Mouse (Mus musculus) testis, adult 2 months (tissue): ENCODE results near the gene Keap1. TPM values are rescaled to one million over a fixed set of nuclear protein-coding genes. Genes with fewer than 3 reads are reported as not detected.
"Not testable (repeated sequence)": the region's sequence is repeated elsewhere in the genome, so short reads cannot be mapped to it uniquely, and the experiment has no call there.

ENCODE experiments used
- H3K27ac ChIP-seq: fragments of 200-500 bp; 2 replicates; pipeline ENCODE4 v1.5.1; 2012; ENCODE audit warnings: low read depth, low read length; ENCODE audit not compliant: control insufficient read depth, insufficient read depth
- H3K27me3 ChIP-seq: fragments of 200-500 bp; 2 replicates; pipeline ENCODE4 v1.6.1; 2012; ENCODE audit warnings: mild to moderate bottlenecking, low read length, moderate library complexity; ENCODE audit not compliant: control insufficient read depth, insufficient read depth
- H3K36me3 ChIP-seq: fragments of 200-500 bp; 2 replicates; pipeline ENCODE4 v1.6.1; 2012; ENCODE audit warnings: mild to moderate bottlenecking, low read length; ENCODE audit not compliant: control insufficient read depth, insufficient read depth
- H3K4me1 ChIP-seq: fragments of 200-500 bp; 2 replicates; pipeline ENCODE4 v1.6.1; 2012; ENCODE audit warnings: low read length; ENCODE audit not compliant: control insufficient read depth, insufficient read depth
- H3K4me3 ChIP-seq: fragments of 200-500 bp; 2 replicates; pipeline ENCODE4 v1.5.1; 2012; ENCODE audit warnings: low read depth, mild to moderate bottlenecking, low read length, moderate library complexity, mixed read lengths; ENCODE audit not compliant: control insufficient read depth
- CTCF ChIP-seq: fragments of 200-500 bp; IDR thresholded peaks from 2 replicates; pipeline ENCODE4 v1.5.1; 2012; ENCODE audit warnings: low read depth, mild to moderate bottlenecking, inconsistent platforms, low read length, moderate library complexity; ENCODE audit not compliant: control insufficient read depth, insufficient read depth, insufficient replicate concordance
- POLR2A ChIP-seq: fragments of 200-500 bp; IDR thresholded peaks from 2 replicates; pipeline ENCODE4 v1.6.1; 2012; ENCODE audit warnings: low read depth, mild to moderate bottlenecking, inconsistent platforms, low read length, moderate library complexity; ENCODE audit not compliant: control insufficient read depth
- polyA plus RNA-seq: library from polyadenylated mRNA; depleted of rRNA; stranded (reverse); fragments of >200 nt; gene quantifications from 2 replicates; pipeline ENCODE4 v1.2.3, GENCODE M21; 2012

Gene Keap1
- polyA plus RNA-seq, 1 experiment, result 46.9 TPM

- Histone ChIP-seq H3K27ac (no peak overlapping the region), H3K4me3 (peak overlapping the region; percentile 17; the same call in 1 of the 2 replicates), H3K36me3 (no peaks in the 10 kb centered on the region), H3K27me3 (no peaks in the 10 kb centered on the region), H3K4me1 (peaks cover 4% of the 10 kb centered on the region)
- no peak for TF ChIP-seq POLR2A
- no peak for TF ChIP-seq CTCF
Observed at GRCm38 (mm10) chr9:21224576-21225414, 14.4 kb downstream of the Keap1 start.

GRCm38 (mm10) chr9:21223906-21224305 lies 15.3 kb downstream of the Keap1 start:
- Histone ChIP-seq H3K4me1 (peaks cover 4% of the 10 kb centered on the region), H3K27ac (no peak overlapping the region), H3K36me3 (no peaks in the 10 kb centered on the region), H3K27me3 (no peaks in the 10 kb centered on the region), H3K4me3 (no peak overlapping the region)
- TF ChIP-seq CTCF, result no peak
- no peak for TF ChIP-seq POLR2A

- H3K27me3 ChIP-seq, H3K36me3 ChIP-seq, H3K4me1 ChIP-seq, H3K4me3 ChIP-seq, H3K27ac ChIP-seq: not testable (repeated sequence)
Observed at GRCm38 (mm10) chr9:21223490-21223889, 15.7 kb downstream of the Keap1 start.

- no peaks in the 10 kb centered on the region for H3K36me3 ChIP-seq
- H3K4me1 ChIP-seq, result peaks cover 4% of the 10 kb centered on the region
- no peak overlapping the region for H3K27ac ChIP-seq
- H3K27me3 ChIP-seq, result no peaks in the 10 kb centered on the region
- TF ChIP-seq CTCF (no peak), POLR2A (no peak)
- H3K4me3 ChIP-seq, result no peak overlapping the region
Observed at GRCm38 (mm10) chr9:21221383-21221929, 17.7 kb downstream of the Keap1 start.

DNA sequence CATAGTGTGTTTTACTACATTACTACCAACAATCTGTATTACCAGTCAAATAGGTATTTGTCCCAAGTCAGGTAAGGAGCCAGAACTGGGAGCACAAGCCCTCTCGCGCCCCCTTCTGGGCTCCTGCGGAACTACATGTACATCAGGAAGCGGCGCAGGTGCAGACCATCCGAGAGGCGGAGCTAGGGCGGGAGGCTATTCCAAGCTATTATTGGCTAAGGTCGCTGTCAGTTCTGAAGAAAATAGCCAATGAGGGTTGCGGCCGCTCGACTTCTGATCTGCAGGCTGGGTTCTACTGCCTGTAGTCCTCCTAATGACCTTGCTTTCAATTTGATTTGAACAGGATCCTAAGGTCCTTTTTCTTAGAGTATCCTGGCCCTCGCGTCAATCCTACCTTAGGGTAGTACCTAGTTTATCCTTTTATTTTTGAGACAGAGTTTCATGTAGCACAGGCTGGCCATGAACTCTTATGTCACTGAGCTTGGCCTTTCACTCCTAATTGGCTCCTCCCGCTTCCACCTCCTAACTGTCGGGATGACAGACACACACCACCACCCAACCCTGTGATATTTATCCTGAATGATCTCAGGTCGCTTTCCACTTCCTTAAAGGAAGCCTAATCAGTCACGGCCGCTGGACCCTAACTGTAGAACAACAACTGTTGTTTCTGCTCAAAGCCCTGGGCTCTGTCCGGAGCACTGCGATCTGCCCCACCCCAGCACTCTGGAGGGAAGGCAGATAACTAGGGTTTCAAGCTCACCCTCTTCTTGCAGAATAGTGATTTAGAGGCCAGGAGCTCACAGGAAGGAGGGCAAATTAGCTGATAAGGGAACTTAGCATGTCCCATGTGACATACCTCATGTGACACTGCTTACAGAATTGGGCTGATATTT lies 18.4 kb downstream of the Keap1 start:
- Histone ChIP-seq H3K36me3 (no peaks in the 10 kb centered on the region), H3K4me3 (peak overlapping the region; percentile 50), H3K4me1 (peaks cover 4% of the 10 kb centered on the region), H3K27ac (peak overlapping the region; percentile 47), H3K27me3 (no peaks in the 10 kb centered on the region)
- TF ChIP-seq POLR2A (peak; percentile 48; the same call in 1 of the 2 replicates), CTCF (peak; percentile 97)

DNA sequence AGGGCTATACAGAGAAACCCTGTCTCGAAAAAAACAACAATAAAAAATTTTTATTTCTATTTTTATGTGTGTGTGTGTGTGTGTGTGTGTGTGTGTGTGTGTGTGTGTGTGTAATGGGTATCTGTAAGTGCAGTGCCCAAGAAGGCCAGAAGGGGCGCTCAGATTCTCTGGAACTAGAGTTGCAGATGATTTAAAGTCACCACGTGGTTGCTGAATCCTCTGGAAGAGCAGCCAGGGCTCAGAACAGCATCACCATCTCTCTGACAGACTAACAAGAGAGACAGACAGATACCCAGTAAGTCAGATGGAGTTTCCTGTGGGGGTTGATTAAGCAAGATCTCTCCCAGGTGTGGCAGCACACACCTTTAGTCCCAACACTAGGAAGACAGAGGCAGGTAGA lies 19.3 kb downstream of the Keap1 start:
- Histone ChIP-seq H3K36me3 (no peaks in the 10 kb centered on the region), H3K4me3 (no peak overlapping the region), H3K27ac (no peak overlapping the region), H3K27me3 (no peaks in the 10 kb centered on the region), H3K4me1 (peaks cover 4% of the 10 kb centered on the region)
- TF ChIP-seq POLR2A (no peak), CTCF (no peak)

GRCm38 (mm10) chr9:21216050-21216841 lies 22.9 kb downstream of the Keap1 start:
- Histone ChIP-seq H3K36me3 (no peaks in the 10 kb centered on the region), H3K27ac (no peak overlapping the region), H3K4me1 (peaks cover 4% of the 10 kb centered on the region), H3K4me3 (no peak overlapping the region), H3K27me3 (no peaks in the 10 kb centered on the region)
- no peak for TF ChIP-seq POLR2A
- no peak for TF ChIP-seq CTCF
